Mouse (Mus musculus) forelimb bud, embryonic 11.5 days (tissue): Measurements from ENCODE around the gene Ccz1.
"Not testable (repeated sequence)": the region's sequence is repeated elsewhere in the genome, so short reads cannot be mapped to it uniquely, and the experiment has no call there.

ENCODE experiments used
- DNase-seq: peaks from one replicate; pipeline ENCODE4 v3.0.0-alpha.2; 2012; ENCODE audit warnings: low read depth, low spot score

Ccz1 gene

DNA sequence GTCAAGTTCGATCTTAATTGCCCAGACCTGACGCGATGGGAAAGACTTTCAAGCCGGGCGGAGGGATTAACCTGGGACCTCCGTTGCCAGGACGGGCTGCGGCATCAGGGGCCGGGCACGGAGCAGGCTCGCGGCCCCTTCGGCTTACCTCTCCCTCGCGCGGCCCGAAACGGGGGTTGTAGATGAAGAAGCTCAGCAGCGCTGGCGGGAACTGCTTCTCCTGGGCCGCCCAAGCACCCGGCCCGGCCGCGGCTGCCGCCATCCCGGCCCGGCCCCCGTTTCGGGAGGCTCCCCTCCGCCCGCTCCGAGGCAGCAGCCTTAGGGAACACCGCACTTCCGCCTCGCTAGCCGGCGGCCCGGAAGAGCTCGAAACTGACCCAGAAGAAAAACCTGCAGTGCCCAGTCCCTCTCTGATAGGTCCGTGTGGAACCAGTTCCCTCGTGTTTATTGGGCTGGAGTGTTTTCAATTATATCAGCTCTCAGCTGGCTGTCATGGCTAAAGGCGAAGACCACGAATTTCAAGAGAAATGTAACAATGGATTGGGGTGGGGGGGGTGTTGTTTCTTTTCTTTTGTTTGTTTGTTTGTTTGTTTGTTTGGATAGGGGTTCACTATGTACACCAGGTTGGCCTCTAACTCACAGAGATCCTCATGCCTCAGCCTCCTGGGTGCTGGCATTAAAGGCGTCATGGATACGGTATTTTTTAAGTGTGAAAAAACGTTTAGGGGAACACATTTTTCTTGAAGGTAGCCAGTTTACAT is at the start of gene Ccz1:
TSS of gene Ccz1 (minus strand) at position 327 of the 761 bp plus-strand sequence.
- DNase-seq, result peak; percentile 88

DNA sequence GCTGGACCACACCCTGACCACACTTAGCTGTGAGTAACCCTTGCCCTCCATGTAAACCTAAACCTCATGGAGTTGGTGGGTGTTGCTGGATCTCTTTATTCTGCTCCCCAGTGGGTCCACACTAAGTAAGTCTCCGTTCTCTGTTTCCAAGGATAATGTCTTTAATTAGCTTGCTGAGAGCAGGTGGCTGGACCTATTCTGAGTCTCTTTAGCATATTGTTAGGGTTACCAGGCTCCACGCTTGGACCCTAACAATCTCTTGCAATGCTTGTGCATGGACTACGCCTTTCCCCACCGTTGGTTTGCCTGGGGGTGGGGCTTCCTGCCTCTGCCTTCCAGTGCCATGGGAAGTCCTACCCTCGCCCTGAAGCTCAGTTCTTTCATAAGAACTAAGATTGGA is 49.4 kb upstream of the Ccz1 start:
- no peak for DNase-seq

DNA sequence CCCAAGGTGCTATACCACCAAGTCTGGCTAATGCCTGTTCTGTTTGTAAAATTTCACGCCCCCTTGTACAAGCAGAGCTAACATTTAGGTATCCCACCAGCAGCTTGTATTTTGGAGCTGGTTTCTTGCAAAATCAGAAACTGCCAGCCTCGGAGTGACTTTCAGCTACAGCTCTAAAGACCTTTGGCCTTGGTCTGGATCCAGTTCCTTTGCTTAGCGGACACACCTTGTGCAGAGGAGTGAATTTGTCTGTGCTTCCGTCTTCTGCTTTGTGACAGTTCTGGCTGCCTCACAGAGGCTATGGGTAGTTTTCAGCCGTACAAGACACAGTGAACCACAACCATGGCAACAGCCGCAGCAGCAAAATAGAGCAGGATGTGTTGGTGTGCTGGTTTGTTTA is 39.7 kb upstream of the Ccz1 start:
- DNase-seq, result no peak

DNA sequence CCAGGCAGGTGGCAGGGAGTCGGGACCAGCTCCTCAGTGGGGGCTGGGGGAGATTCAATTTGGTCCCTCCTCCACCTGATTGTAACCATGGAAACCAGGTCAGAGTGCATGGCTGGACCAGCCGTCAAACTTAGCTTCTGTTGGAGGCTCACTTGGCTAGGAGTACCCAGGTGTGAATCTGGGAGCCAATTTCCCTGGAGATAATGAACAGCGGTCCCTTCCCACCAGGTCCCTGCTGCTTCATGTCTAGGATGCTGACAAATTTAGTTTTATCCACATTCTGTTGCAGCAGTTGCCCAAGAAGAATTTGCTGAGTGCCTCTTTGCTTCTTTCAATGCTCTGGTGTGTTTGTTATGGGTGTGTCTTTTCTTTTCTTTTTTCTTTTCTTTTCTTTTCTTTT is 38.8 kb upstream of the Ccz1 start:
- DNase-seq, result no peak

DNA sequence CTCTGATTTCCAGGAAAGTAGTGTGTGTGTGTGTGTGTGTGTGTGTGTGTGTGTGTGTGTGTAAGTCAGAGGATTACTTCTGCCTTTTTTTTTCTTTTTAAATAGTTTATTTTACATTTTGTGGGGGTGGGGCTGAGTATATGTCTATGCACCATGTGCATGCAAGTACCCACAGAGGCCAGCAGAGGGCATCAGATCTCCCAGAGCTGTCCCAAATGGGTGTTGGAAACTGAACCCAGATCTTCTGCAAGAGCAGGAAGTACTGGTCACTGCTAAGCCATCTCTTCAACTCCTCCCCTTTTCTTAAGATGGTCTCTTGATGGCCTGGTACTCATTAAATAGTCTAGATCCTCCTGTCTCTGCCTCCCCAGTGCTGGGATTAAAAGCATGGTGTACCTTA is 36.6 kb upstream of the Ccz1 start:
- no peak for DNase-seq

DNA sequence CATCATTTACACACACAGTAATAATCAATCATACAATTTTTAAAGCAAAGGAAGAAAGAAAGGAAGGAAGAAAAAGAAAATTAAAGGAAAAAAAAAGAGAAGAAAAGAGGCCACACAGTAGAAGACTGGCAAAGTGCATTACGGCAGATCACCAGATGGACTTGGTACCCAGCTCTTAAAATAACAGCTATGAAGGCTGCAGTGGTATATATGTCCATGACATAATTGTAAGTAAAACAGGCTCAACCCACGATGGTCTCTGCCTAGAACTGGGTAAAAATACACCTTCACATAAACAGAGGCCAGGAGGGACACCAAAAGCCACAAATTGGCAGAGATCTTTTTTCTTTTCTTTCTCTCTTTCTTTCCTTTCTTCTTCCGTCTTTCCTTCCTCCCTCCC is 35.2 kb upstream of the Ccz1 start:
- DNase-seq, result no peak

DNA sequence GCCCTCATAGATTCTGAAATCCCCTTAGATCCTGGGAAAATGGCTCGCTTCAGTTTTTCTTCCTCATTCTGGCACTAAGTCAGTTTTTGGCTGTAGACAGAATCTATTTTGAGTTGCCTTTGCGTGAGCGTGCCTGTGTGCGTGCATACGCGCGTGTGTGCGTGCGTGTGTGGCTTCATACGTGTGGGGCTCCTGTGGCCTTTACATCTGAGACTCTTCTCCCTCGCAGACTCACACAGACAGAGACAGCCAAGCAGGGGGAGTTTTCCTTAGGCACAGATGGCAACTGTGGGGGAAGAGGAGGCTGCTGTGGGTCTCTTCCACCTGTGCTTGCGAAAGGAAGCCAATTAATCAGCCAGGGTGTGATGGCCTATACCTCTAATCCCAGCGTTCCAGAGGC is 32.6 kb upstream of the Ccz1 start:
- no peak for DNase-seq

DNA sequence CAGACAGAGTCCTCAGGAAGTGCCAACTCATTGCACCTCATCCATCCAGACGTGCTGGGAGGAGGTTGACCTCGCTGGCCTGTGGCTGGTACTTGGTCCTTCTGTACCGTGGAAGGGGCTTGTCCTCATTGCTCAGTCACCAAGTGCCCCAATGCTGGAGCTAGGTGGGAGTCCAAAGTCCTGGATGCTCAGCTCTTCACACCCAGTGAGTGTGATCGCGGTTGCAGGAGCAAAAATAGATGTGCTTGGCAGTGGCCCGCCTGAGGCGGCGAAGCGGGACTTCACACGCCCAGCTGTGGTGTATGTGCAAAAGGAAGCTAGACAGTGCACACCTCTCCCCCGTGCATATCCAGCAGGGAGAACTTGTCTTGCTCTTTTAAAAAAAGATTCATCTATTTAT is 28.5 kb upstream of the Ccz1 start:
- no peak for DNase-seq

DNA sequence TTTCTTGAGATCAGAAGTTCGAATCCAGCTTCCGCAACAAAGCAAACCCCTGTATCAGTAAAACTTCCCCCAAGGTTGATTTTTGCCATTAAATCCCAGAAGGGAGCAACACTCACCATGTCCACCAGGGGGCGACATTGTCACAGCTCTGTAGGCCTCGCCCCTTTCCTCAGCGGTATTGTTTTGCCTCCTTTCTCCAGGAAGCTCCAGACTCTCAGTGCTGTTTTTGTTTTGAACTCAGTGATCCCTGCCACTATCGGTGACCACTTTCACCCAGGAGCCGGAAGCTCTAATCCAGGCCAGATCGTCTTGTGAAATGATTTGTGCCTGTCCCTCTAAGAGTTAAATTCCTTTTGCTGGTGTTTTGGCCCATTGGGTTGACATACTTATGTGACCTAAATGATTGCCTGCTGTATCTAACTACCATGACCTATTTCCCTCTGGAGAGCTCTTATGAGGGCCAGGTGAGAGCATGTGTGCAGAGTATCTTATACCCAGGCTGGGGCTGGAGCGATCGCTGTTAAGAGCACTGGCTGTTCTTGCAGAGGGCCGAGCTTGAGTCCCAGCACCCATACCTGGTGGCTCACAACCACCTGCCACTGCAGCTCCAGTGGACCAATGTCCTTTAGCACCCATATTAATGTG is 26.2 kb upstream of the Ccz1 start:
- peak; percentile 75 for DNase-seq

DNA sequence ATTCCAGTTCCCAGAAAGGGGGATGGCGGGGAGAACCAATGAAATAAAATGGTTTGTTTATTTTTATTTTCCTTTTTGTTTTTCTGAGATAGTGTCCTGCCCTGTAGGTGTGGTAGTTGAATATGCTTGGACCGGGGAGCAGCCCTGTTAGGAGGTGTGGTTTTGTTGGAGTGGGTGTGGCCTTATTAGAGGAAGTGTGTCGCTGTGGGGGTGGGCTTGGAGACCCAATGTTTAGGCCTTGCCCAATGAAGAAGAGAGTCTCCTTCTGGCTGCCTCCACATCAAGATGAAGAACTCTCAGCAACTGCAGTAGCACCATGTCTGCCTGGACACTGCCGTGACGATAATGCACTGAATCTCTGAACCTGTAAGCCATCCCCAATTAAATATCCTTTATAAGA is 25.2 kb upstream of the Ccz1 start:
- no peak for DNase-seq

DNA sequence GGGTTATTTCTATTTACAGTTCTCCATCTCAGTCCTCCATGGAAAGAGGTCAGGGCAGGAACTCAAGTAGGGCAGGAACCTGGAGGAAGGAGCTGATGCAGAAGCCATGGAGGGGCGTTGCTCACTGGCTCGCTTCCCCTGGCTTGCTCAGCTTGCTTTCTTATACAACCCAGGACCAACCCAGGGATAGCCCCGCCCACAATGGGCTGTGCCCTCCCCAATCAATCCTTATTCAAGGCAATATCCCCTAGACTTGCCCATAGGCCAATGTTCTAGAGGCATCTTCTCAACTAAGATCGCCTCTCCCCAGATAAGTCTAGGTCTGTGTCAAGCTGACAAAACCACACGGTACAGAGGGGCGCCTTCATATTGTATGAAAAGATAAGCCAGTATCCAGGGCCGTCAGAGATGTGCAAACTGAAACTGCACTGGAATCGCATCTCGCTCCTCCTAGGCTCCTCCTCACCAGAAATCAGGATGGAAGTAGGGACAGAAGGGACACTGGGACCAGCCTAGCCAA is 24.5 kb upstream of the Ccz1 start:
- no peak for DNase-seq

DNA sequence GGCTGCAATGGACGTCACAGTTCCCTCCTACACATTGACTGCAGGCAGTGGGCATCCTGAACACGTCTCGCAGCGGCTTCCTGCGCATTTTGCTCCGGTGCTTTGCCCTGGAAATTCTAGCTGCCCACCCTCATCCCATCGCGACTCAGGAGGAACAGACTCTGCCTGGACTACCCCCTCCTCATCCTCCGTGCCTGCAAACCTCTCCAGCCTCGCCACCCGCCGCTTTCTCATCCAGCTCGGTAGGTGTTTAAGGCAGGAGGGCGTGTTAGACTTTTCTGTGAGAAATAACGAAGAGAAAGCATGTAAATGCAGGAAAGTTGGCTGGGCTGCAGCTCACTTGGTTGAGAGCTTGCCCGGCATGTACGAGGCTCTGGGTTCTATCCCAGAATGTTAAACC is 22.3 kb upstream of the Ccz1 start:
- DNase-seq, result no peak

DNA sequence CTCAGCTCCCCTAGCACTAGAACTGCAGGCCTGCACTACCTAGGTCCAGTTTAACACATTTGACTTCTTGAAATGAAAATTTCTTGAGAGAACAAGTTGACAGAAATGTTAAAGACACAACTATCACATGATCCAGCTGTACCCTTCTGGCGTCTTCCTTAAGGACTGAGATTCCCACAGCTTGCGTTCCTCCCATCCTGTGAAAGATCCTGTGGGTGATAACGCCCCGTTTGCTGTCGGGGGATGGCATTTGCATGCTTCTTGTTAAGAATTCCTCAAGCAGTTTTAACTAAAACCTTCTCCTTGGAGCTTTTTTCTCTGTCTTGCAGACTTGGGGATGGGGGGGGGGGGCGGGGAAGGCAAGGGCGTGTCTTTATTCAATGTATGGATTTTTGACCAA is 19.9 kb upstream of the Ccz1 start:
- no peak for DNase-seq

DNA sequence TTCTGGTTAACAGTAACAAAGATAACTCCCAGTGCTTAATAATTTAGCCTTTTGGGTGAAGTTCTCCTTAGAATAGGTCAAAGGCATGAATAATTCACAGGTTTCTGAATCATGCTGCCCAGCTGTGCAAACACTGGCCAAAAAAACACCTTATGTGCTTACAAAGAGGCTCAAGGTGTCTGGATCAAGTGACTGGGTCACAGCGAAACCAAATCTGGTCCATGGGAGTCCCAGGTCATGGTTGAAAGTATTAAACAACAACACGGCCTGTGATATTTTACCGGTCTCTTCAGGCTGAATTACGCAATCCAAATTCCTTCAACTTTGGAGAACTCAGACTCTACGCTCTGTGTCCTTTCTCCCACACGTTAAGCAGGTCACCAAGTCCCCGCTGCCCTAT is 17.8 kb upstream of the Ccz1 start:
- no peak for DNase-seq

DNA sequence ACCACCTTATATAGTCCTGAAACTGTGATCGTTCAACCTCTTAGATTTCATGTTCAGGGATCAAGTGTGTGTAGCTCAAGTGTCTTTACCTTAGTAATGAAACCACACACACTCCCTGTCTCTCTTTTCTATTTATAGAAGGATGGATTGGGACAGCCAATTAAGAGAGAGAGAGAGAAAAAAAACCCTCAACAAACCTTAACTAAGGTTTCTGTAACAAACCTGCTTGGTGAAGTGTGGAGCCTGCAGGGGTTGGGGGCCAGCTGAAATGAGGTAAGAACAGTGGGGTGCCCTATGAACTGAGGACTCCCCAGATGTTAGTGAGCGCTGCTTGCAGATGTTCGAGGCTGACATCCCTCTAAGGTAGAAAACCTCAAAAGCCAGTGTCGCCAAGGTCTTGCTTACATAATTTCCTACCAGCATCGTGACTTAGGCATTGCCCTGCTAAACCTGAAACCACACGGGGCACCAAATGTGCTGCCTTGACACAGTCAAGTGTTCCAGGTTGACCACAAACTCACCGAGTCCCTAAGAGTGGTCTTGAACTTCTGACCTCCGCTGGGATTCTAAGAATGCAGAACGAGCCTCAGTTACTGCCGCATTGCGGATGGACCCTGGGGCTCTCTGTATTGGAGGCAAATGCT is 12.1 kb upstream of the Ccz1 start, which contains the start of gene Ocm:
TSS of gene Ocm (minus strand) at position 51 of the 644 bp plus-strand sequence.
- no peak for DNase-seq

DNA sequence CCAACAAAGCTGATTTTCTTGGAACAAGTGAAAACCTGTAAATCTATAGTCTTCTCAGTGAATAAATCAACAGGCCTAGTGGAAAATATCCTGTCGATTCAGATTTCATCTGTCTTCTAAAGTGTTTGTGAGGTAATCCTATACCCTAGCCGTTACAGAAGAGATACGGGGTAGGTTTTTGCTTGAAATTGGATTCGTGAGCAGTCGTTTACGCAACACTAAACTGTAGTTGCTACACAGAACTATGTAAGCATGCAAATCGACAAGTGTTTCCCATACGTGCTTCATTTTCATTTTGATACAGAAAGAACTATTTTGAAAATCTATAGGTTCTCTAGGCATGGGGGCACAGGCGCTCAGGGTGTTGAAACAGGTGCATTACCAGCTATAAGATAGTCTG is 1.2 kb upstream of the Ccz1 start:
- DNase-seq, result no peak

DNA sequence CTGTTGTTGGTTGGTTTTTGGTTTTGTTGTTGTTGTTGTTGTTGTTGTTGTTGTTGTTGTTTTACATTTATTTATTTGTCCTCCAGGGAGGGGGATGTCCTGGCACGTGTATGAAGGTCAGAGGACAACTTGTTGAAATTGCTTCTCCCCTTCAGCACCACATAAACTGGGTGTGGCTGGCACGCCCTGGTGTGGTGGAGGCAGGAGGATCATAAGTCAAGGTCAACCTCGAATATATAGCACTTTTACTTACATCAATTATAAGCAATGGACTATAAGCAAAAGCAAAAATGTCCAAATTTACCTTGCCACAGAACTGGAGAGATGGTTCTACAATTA is 604 bp upstream of the Ccz1 start:
- no peak for DNase-seq

DNA sequence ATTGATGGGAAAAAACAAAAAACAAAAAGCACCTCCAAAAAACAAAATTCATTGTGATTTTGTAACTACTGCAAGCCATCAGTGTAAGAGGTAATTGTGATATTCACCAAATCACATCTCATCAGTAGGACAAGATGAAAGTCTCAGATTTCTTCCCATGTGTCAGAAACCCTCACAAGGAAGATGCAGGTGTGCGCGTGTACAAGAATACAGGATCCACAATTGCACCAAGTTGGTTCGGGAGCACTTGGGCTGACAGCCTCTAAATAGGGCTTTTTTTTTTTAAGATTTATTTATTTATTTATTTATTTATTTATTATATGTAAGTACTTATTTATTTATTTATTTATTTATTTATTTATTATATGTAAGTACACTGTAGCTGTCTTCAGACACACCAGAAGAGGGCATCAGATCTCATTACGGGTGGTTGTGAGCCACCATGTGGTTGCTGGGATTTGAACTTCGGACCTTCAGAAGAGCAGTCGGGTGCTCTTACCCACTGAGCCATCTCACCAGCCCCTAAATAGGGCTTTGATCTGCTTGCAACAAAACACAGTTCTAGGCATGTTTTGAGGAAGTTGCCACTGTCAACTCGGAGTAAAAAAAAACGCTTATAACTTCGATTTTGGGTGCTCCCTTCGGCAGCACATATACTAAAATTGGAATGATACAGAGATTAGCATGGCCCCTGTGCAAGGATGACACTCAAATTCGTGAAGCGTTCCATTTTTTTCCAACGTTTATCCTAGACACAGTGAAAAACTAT is 1.1 kb downstream of the Ccz1 start:
- DNase-seq, result not testable (repeated sequence)

DNA sequence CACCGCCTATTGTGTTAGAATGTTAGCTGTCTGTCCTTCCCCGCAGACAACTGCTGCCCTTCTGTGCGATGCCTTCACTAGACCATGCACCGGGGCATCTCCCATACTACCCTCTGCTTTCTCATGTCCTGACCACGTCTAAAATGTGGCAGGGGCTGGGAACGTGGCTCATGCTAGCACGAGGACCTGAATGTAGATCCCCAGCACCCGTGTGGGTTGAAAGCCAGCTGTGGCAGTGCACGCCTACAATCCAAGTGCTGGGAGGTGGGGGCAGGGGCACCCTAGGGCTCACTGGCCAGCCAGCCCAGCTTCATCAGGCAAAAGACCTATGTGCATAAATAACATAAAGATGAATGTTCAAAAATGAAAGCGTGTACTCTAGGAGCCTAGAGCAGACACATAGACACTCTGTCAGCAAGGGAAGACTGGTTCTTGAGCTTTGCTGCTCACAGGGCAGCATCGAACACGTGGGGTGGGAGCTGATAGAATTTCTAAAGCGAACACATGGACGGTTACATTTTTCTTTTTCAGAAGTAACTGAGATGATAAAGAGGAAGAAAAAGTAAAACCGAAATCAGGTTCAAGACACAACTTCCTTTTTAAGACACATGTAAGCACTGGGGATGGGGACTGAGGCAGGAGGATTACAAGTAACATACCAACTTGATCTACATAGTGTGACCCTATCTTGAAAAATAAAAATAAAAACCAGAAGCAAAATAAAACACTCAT is 12.1 kb downstream of the Ccz1 start:
- DNase-seq, result no peak

DNA sequence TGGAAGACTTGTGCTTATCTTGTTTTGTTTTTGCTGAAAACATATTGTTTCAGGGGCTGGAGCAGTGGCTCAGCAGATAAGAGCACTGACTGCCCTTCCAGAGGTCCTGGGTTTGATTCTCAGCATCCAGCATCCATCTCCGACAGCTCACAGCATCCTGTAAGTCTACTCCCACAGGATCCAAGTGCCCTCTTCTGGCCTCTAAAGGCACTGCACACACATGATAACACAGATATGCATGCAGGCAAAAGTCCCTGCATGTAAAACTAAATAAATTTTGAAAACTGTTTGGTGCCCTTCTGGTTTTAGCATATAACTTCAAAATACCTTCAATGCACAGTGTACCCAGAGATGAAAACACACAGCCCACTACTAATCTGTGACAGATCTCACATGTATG is 15.3 kb downstream of the Ccz1 start:
- DNase-seq, result no peak

DNA sequence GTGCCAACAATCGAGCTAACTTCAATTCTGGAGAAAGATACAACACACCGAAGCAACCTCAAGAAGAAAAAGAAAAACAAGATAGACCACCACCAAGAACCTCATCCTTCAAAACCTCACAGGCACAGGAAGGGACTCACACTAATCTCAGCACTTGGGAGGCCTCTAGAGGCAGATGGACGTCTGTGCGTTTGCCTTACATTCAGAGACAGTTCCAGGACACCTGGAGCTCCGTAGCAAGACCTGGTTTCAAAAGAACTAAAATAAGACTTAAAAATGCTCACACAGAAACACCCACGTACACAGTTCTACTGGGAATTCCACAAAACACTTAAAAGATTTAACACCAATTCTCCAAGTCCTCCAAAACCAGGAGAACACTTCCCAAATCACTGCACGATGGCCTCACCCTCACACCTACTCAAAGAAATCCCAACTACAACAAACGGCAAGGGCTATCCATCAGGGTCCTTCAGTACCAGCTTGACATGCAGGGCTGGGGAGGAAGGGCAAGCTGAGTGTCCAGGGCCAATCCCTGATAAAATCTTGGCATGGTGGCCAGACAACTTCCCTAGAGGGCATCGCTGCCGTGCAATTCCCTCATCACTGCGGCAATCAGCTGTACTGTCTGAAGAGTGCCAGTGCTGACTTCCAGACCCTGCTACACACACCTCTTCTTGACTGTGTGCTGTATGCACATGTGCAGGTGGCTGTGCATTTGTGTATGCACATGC is 19.9 kb downstream of the Ccz1 start:
- DNase-seq, result no peak
